Mouse (Mus musculus): ENCODE measurements around the gene Tmem131l. TPM values are rescaled to one million over a fixed set of nuclear protein-coding genes. Genes with fewer than 3 reads are reported as not detected.
"Not testable (repeated sequence)": the region's sequence is repeated elsewhere in the genome, so short reads cannot be mapped to it uniquely, and the experiment has no call there.

Tmem131l gene
- polyA plus RNA-seq, 1 experiment from 2014 or later, result 19.8 TPM

GRCm38 (mm10) chr3:83872853-83873252, 167.1 kb downstream of the Tmem131l start:
- not testable (repeated sequence) for H3K9ac ChIP-seq (ENCODE audit: low read depth, low read length); H3K36me3 ChIP-seq (ENCODE audit: control insufficient read depth, insufficient read depth, low read length); H3K27me3 ChIP-seq (replicated peaks; ENCODE audit: control insufficient read depth, insufficient read depth, low read length); ATAC-seq; H3K4me1 ChIP-seq (ENCODE audit: control insufficient read depth, insufficient read depth, low read length); H3K4me3 ChIP-seq (ENCODE audit: low read length); H3K27ac ChIP-seq (ENCODE audit: low read length); H3K9me3 ChIP-seq (ENCODE audit: control insufficient read depth, low read length); H3K4me2 ChIP-seq (ENCODE audit: low read depth, low read length)
- WGBS, result 93% methylated on average over 2 of the region's 2 CpGs

- not testable (repeated sequence) for H3K27me3 ChIP-seq (replicated peaks; ENCODE audit: control insufficient read depth, insufficient read depth, low read length); H3K27ac ChIP-seq (ENCODE audit: low read length); H3K9me3 ChIP-seq (ENCODE audit: control insufficient read depth, low read length); H3K36me3 ChIP-seq (ENCODE audit: control insufficient read depth, insufficient read depth, low read length); H3K9ac ChIP-seq (ENCODE audit: low read depth, low read length); H3K4me3 ChIP-seq (ENCODE audit: low read length); ATAC-seq; H3K4me1 ChIP-seq (ENCODE audit: control insufficient read depth, insufficient read depth, low read length); H3K4me2 ChIP-seq (ENCODE audit: low read depth, low read length)
- 93% methylated on average over 4 of the region's 4 CpGs for WGBS
Measured at GRCm38 (mm10) chr3:83871962-83872361, 168.0 kb downstream of the Tmem131l start.

GRCm38 (mm10) chr3:83871559-83871958, 168.4 kb downstream of the Tmem131l start:
- H3K4me1 ChIP-seq (ENCODE audit: control insufficient read depth, insufficient read depth, low read length); H3K36me3 ChIP-seq (ENCODE audit: control insufficient read depth, insufficient read depth, low read length); H3K9ac ChIP-seq (ENCODE audit: low read depth, low read length); H3K27me3 ChIP-seq (replicated peaks; ENCODE audit: control insufficient read depth, insufficient read depth, low read length); H3K9me3 ChIP-seq (ENCODE audit: control insufficient read depth, low read length); ATAC-seq; H3K4me2 ChIP-seq (ENCODE audit: low read depth, low read length); H3K27ac ChIP-seq (ENCODE audit: low read length); H3K4me3 ChIP-seq (ENCODE audit: low read length): not testable (repeated sequence)
- WGBS, result 90% methylated on average over 7 of the region's 7 CpGs

GRCm38 (mm10) chr3:83869776-83870175, 170.2 kb downstream of the Tmem131l start:
- H3K4me2 ChIP-seq (ENCODE audit: low read depth, low read length), result no peak overlapping the region
- H3K4me3 ChIP-seq (ENCODE audit: low read length), result no peak overlapping the region
- no peak overlapping the region for H3K9ac ChIP-seq (ENCODE audit: low read depth, low read length)
- H3K27ac ChIP-seq (ENCODE audit: low read length), result no peak overlapping the region
- H3K27me3 ChIP-seq (replicated peaks; ENCODE audit: control insufficient read depth, insufficient read depth, low read length), result no peaks in the 10 kb centered on the region
- no peaks in the 10 kb centered on the region for H3K9me3 ChIP-seq (ENCODE audit: control insufficient read depth, low read length)
- ATAC-seq, result no peak
- no peaks in the 10 kb centered on the region for H3K4me1 ChIP-seq (ENCODE audit: control insufficient read depth, insufficient read depth, low read length)
- 96% methylated on average over 2 of the region's 2 CpGs for WGBS
- no peaks in the 10 kb centered on the region for H3K36me3 ChIP-seq (ENCODE audit: control insufficient read depth, insufficient read depth, low read length)

- not testable (repeated sequence) for H3K9ac ChIP-seq (ENCODE audit: low read depth, low read length); H3K27ac ChIP-seq (ENCODE audit: low read length); ATAC-seq
Measured at GRCm38 (mm10) chr3:83867026-83867425, 172.9 kb downstream of the Tmem131l start.

GRCm38 (mm10) chr3:83865216-83865615, 174.8 kb downstream of the Tmem131l start:
- Histone ChIP-seq H3K27ac (ENCODE audit: low read length) (no peak overlapping the region), H3K4me2 (ENCODE audit: low read depth, low read length) (no peak overlapping the region), H3K4me3 (ENCODE audit: low read length) (no peak overlapping the region), H3K4me1 (ENCODE audit: control insufficient read depth, insufficient read depth, low read length) (no peaks in the 10 kb centered on the region), H3K36me3 (ENCODE audit: control insufficient read depth, insufficient read depth, low read length) (no peaks in the 10 kb centered on the region), H3K9me3 (ENCODE audit: control insufficient read depth, low read length) (no peaks in the 10 kb centered on the region), H3K27me3 (replicated peaks; ENCODE audit: control insufficient read depth, insufficient read depth, low read length) (no peaks in the 10 kb centered on the region), H3K9ac (ENCODE audit: low read depth, low read length) (no peak overlapping the region)
- WGBS, result 75% methylated on average over 2 of the region's 2 CpGs
- peak; percentile 23; the same call in 1 of the 2 replicates for ATAC-seq

More at GRCm38 (mm10) chr3:83867026-83867425, 172.9 kb downstream of the Tmem131l start:
- H3K27me3 ChIP-seq (replicated peaks; ENCODE audit: control insufficient read depth, insufficient read depth, low read length); H3K4me1 ChIP-seq (ENCODE audit: control insufficient read depth, insufficient read depth, low read length); H3K4me3 ChIP-seq (ENCODE audit: low read length); H3K36me3 ChIP-seq (ENCODE audit: control insufficient read depth, insufficient read depth, low read length); H3K4me2 ChIP-seq (ENCODE audit: low read depth, low read length); H3K9me3 ChIP-seq (ENCODE audit: control insufficient read depth, low read length): not testable (repeated sequence)

- H3K27me3 ChIP-seq (replicated peaks; ENCODE audit: control insufficient read depth, insufficient read depth, low read length), result no peaks in the 10 kb centered on the region
- no peak for ATAC-seq
Measured at GRCm38 (mm10) chr3:83864064-83864548, 175.9 kb downstream of the Tmem131l start.

GRCm38 (mm10) chr3:83862956-83863355, 177.0 kb downstream of the Tmem131l start:
- Histone ChIP-seq H3K27me3 (replicated peaks; ENCODE audit: control insufficient read depth, insufficient read depth, low read length) (no peaks in the 10 kb centered on the region), H3K4me2 (ENCODE audit: low read depth, low read length) (no peak overlapping the region), H3K4me1 (ENCODE audit: control insufficient read depth, insufficient read depth, low read length) (no peaks in the 10 kb centered on the region), H3K4me3 (ENCODE audit: low read length) (no peak overlapping the region), H3K9ac (ENCODE audit: low read depth, low read length) (no peak overlapping the region), H3K36me3 (ENCODE audit: control insufficient read depth, insufficient read depth, low read length) (no peaks in the 10 kb centered on the region), H3K9me3 (ENCODE audit: control insufficient read depth, low read length) (no peaks in the 10 kb centered on the region), H3K27ac (ENCODE audit: low read length) (no peak overlapping the region)
- WGBS, result 23% methylated on average over 1 of the region's 1 CpGs
- peak; percentile 64 for ATAC-seq

More at GRCm38 (mm10) chr3:83864064-83864548, 175.9 kb downstream of the Tmem131l start:
- Histone ChIP-seq H3K9me3 (ENCODE audit: control insufficient read depth, low read length) (no peaks in the 10 kb centered on the region), H3K4me1 (ENCODE audit: control insufficient read depth, insufficient read depth, low read length) (no peaks in the 10 kb centered on the region), H3K36me3 (ENCODE audit: control insufficient read depth, insufficient read depth, low read length) (no peaks in the 10 kb centered on the region), H3K4me2 (ENCODE audit: low read depth, low read length) (no peak overlapping the region), H3K9ac (ENCODE audit: low read depth, low read length) (no peak overlapping the region), H3K4me3 (ENCODE audit: low read length) (no peak overlapping the region), H3K27ac (ENCODE audit: low read length) (no peak overlapping the region)
- WGBS, result 82% methylated on average over 9 of the region's 9 CpGs

GRCm38 (mm10) chr3:83859595-83859994, 180.4 kb downstream of the Tmem131l start:
- Histone ChIP-seq H3K27me3 (replicated peaks; ENCODE audit: control insufficient read depth, insufficient read depth, low read length) (no peaks in the 10 kb centered on the region), H3K9ac (ENCODE audit: low read depth, low read length) (no peak overlapping the region), H3K27ac (ENCODE audit: low read length) (no peak overlapping the region), H3K4me2 (ENCODE audit: low read depth, low read length) (no peak overlapping the region), H3K9me3 (ENCODE audit: control insufficient read depth, low read length) (no peaks in the 10 kb centered on the region), H3K4me1 (ENCODE audit: control insufficient read depth, insufficient read depth, low read length) (no peaks in the 10 kb centered on the region), H3K36me3 (ENCODE audit: control insufficient read depth, insufficient read depth, low read length) (no peaks in the 10 kb centered on the region), H3K4me3 (ENCODE audit: low read length) (no peak overlapping the region)
- WGBS, result 86% methylated on average over 7 of the region's 7 CpGs
- ATAC-seq, result no peak

- H3K27ac ChIP-seq (ENCODE audit: low read length), result no peak overlapping the region
- no peaks in the 10 kb centered on the region for H3K36me3 ChIP-seq (ENCODE audit: control insufficient read depth, insufficient read depth, low read length)
- H3K4me1 ChIP-seq (ENCODE audit: control insufficient read depth, insufficient read depth, low read length), result no peaks in the 10 kb centered on the region
- no peak overlapping the region for H3K9ac ChIP-seq (ENCODE audit: low read depth, low read length)
- no peaks in the 10 kb centered on the region for H3K27me3 ChIP-seq (replicated peaks; ENCODE audit: control insufficient read depth, insufficient read depth, low read length)
- H3K9me3 ChIP-seq (ENCODE audit: control insufficient read depth, low read length), result no peaks in the 10 kb centered on the region
- H3K4me3 ChIP-seq (ENCODE audit: low read length), result no peak overlapping the region
- H3K4me2 ChIP-seq (ENCODE audit: low read depth, low read length), result no peak overlapping the region
- 88% methylated on average over 3 of the region's 3 CpGs for WGBS
- no peak for ATAC-seq
Measured at GRCm38 (mm10) chr3:83859071-83859470, 180.9 kb downstream of the Tmem131l start.
